Mouse (Mus musculus) kidney, embryonic 16.5 days (tissue): Measurements from ENCODE around the gene A830018L16Rik. TPM values are rescaled to one million over a fixed set of nuclear protein-coding genes. Genes with fewer than 3 reads are reported as not detected.

ENCODE experiments used
- ATAC-seq: fragments of 200-750 bp; cut with Nextera tagmentation; 2 replicates; pipeline ENCODE4 v1.8.0; 2017; ENCODE audit warnings: moderate TSS enrichment; ENCODE audit not compliant: low FRiP score, low TSS enrichment
- H3K27ac ChIP-seq: fragments of 300-500 bp; sonication (generic); 2 replicates; pipeline ENCODE4 v1.5.1; 2014; ENCODE audit warnings: low read length
- H3K27me3 ChIP-seq: fragments of 300-500 bp; sonication (generic); 2 replicates; pipeline ENCODE4 v1.6.1; 2014; ENCODE audit warnings: low read length, control low read depth, mixed read lengths; ENCODE audit not compliant: insufficient read depth
- H3K36me3 ChIP-seq: fragments of 300-500 bp; sonication (generic); 2 replicates; pipeline ENCODE4 v1.6.1; 2014; ENCODE audit warnings: low read length, control low read depth, mixed read lengths; ENCODE audit not compliant: insufficient read depth
- H3K4me1 ChIP-seq: fragments of 300-500 bp; sonication (generic); 2 replicates; pipeline ENCODE4 v1.6.1; 2014; ENCODE audit warnings: low read length, control low read depth, mixed read lengths; ENCODE audit not compliant: insufficient read depth
- H3K4me2 ChIP-seq: fragments of 300-500 bp; sonication (generic); replicated peaks from 2 replicates; pipeline ENCODE4 v1.6.1; 2014; ENCODE audit warnings: low read depth, low read length
- H3K4me3 ChIP-seq: fragments of 300-500 bp; sonication (generic); 2 replicates; pipeline ENCODE4 v1.5.1; 2014; ENCODE audit warnings: mild to moderate bottlenecking, low read length
- H3K9ac ChIP-seq: fragments of 300-500 bp; sonication (generic); replicated peaks from 2 replicates; pipeline ENCODE4 v1.6.1; 2014; ENCODE audit warnings: low read length
- H3K9me3 ChIP-seq: fragments of 300-500 bp; sonication (generic); 2 replicates; pipeline ENCODE4 v1.6.1; 2016; ENCODE audit warnings: low read length, control low read depth
- WGBS: fragments of 180-500 bp; shearing (Covaris S2); extraction: QIAGEN DNeasy Blood & Tissue Kit; methylation state at CpG from one replicate; pipeline ENCODE4 v1.1.7; 2014; 5-methylcytosine and 5-hydroxymethylcytosine counted together
- polyA plus RNA-seq: library from polyadenylated mRNA; unstranded; fragments of >200 nt; fragmentation: Nextera tagmentation; extraction: Ambion mirVana; gene quantifications from 2 replicates; pipeline ENCODE4 v1.2.1, GENCODE M21; 2015

The A830018L16Rik gene
- polyA plus RNA-seq, 1 experiment from 2014 or later: 0.42 TPM

DNA sequence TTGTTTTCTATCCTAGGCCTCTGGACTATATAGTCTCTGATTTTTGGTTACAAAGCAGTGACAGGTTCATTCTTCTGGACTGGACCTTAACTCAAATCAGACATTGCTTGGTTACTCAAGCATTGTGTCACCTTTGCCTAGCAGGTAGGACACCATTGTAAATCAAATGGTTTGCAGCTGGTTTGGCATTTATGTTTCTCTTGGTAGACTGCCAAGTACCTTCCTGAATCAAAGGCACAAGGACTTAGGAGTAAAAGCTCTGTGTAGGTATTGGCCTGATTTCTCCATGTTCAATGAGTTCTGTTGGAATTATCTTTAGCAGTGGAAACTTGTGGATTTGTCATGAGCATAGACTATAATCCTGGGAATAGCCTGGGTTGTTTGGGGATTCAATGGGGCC is 338.1 kb downstream of the A830018L16Rik start:
- H3K27ac ChIP-seq: no peak overlapping the region
- H3K36me3 ChIP-seq: no peaks in the 10 kb centered on the region

DNA sequence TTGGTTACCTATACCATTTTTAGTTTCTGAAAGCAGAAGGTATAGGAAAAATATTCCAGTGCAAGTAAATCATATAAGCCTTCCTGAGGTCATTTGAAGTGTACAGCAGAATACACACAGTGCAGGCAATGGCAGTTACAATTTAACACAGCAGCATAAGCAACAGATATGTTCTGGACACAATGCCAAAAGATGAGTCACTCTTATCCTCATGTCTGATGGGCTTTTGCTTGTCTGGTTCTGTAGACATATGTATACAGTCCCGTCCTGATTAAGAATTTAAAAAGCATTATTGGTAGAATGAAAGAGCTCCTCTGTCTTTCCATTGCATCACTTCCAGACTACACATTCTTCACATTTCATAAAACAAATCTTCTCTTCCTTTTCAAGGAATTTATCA is 374.4 kb downstream of the A830018L16Rik start:
- Histone ChIP-seq H3K4me3 (no peak overlapping the region), H3K27ac (no peak overlapping the region), H3K4me1 (no peaks in the 10 kb centered on the region), H3K9me3 (no peaks in the 10 kb centered on the region), H3K4me2 (no peak overlapping the region), H3K27me3 (no peaks in the 10 kb centered on the region), H3K9ac (no peak overlapping the region), H3K36me3 (no peaks in the 10 kb centered on the region)
- WGBS: 82% methylated on average over 1 of the region's 1 CpGs
- ATAC-seq: no peak

More for the DNA sequence above, 338.1 kb downstream of the A830018L16Rik start:
- H3K4me3 ChIP-seq: no peak overlapping the region
- ATAC-seq: no peak
- no peak overlapping the region for H3K4me2 ChIP-seq
- no peaks in the 10 kb centered on the region for H3K4me1 ChIP-seq
- no peaks in the 10 kb centered on the region for H3K9me3 ChIP-seq
- no peak overlapping the region for H3K9ac ChIP-seq
- no peaks in the 10 kb centered on the region for H3K27me3 ChIP-seq

DNA sequence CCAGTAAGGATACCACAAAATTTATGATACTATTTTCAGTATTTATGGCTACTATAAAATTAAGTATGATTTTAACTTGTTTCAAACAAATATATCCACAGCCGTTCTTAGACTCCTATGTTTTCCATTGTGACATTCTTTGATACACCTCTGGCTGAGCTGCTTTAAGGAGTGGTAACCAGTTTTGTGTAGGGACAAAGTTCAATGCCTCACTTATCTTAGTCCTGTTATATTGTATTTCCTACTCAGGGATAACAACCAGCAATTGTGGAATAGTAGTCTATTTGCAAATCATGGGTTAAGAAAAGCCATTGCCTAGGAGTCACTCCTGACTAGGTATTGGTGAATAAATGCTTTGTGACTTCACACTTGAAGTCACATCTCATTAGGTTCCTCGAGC is 378.9 kb downstream of the A830018L16Rik start:
- H3K36me3 ChIP-seq: no peaks in the 10 kb centered on the region
- H3K4me3 ChIP-seq: no peak overlapping the region
- H3K9me3 ChIP-seq: no peaks in the 10 kb centered on the region
- WGBS: 61% methylated on average over 2 of the region's 2 CpGs
- no peak overlapping the region for H3K4me2 ChIP-seq
- ATAC-seq: no peak
- H3K27ac ChIP-seq: no peak overlapping the region
- no peaks in the 10 kb centered on the region for H3K4me1 ChIP-seq
- no peaks in the 10 kb centered on the region for H3K27me3 ChIP-seq
- no peak overlapping the region for H3K9ac ChIP-seq

DNA sequence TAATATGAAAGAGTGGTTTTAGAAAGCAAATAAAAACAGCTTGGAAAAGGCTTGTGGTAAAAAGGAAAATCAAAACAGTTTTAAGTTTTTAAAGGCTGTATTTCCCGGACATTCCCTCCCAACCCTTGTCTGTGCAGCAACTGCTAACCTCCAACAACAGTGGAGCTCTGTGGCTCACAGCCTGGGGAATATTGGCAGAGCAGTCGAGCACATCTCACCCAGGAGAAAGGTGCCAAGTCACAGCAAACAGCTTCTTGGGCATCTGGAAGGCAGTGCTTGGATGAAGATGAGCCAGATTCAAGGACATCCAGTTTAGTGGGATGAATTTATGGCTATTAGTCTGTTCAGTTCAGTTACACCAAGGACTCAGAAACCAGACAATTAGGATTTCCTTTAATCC is 381.8 kb downstream of the A830018L16Rik start:
- Histone ChIP-seq H3K27ac (no peak overlapping the region), H3K36me3 (no peaks in the 10 kb centered on the region), H3K9ac (no peak overlapping the region), H3K27me3 (no peaks in the 10 kb centered on the region), H3K4me1 (no peaks in the 10 kb centered on the region), H3K4me3 (no peak overlapping the region), H3K4me2 (no peak overlapping the region), H3K9me3 (no peaks in the 10 kb centered on the region)
- no peak for ATAC-seq
- WGBS: 56% methylated on average over 2 of the region's 2 CpGs

DNA sequence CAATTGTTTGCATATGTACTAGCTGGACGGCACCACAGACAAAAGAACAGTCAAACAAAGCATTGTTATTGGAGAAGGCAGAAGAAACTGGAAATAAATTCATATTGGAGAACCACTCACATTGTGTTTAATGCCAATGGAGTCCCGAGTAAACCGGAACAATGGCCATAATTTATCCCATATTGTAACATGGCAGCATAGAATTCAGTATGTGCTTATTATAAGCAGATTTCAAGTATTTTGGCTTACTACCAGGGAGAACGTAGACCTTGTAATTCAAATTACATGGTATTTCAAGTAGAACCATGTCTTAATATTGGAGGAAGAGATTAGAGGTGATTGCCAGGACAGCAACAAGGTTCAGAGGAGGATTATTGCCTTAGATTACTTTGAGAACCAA is 458.9 kb downstream of the A830018L16Rik start:
- H3K36me3 ChIP-seq: no peaks in the 10 kb centered on the region
- no peaks in the 10 kb centered on the region for H3K9me3 ChIP-seq
- WGBS: 88% methylated on average over 4 of the region's 4 CpGs
- no peak overlapping the region for H3K9ac ChIP-seq
- no peak overlapping the region for H3K4me2 ChIP-seq
- no peaks in the 10 kb centered on the region for H3K4me1 ChIP-seq
- H3K4me3 ChIP-seq: no peak overlapping the region
- H3K27ac ChIP-seq: no peak overlapping the region
- H3K27me3 ChIP-seq: no peaks in the 10 kb centered on the region
- no peak for ATAC-seq

DNA sequence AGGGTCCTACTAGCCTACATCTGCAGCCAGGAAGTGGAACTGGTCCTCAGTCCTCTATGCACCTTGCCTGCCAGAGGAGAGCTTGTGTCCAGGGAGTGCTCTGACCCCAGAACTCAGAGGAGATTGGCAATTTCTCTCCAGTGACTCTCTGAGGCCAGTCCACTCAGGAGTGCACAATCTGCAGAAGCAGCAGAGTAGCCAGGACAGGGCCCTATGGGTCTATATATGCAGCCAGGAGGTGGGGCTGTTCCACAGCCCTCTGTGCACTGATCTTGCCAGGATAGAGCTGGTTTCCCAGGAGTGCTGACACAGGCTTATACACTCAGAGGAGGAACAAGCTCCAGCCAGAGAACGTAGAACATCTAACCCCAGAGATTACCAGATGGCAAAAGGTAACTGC is 459.7 kb downstream of the A830018L16Rik start:
- Histone ChIP-seq H3K9ac (no peak overlapping the region), H3K9me3 (no peaks in the 10 kb centered on the region), H3K4me2 (no peak overlapping the region), H3K36me3 (no peaks in the 10 kb centered on the region), H3K27me3 (no peaks in the 10 kb centered on the region), H3K4me3 (no peak overlapping the region), H3K4me1 (no peaks in the 10 kb centered on the region), H3K27ac (no peak overlapping the region)
- no peak for ATAC-seq
- 75% methylated on average over 1 of the region's 1 CpGs for WGBS

DNA sequence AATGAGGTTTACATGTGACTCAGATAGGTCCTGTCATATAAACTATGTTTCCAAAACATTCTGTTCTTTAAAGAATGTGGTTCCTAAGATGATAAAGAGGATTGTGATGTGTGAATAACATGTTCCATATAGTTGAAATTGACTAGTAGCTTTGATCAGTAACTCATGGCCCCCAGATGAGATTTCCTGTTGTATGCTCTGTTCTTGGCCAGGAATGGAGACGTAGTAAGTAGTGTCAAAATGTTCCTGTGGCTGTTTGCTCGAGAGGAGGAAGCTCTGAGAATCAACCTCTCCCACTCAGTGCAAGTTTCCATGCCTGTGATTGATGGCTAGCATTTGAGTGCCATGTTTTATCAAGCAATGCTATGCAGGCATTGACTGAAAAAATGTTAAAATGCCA is 467.8 kb downstream of the A830018L16Rik start:
- no peak overlapping the region for H3K27ac ChIP-seq
- no peak overlapping the region for H3K4me3 ChIP-seq
- H3K4me1 ChIP-seq: no peaks in the 10 kb centered on the region
- H3K27me3 ChIP-seq: no peaks in the 10 kb centered on the region
- H3K9me3 ChIP-seq: no peaks in the 10 kb centered on the region
- no peak overlapping the region for H3K4me2 ChIP-seq
- ATAC-seq: no peak
- H3K36me3 ChIP-seq: no peaks in the 10 kb centered on the region
- 18% methylated on average over 2 of the region's 2 CpGs for WGBS
- H3K9ac ChIP-seq: no peak overlapping the region

DNA sequence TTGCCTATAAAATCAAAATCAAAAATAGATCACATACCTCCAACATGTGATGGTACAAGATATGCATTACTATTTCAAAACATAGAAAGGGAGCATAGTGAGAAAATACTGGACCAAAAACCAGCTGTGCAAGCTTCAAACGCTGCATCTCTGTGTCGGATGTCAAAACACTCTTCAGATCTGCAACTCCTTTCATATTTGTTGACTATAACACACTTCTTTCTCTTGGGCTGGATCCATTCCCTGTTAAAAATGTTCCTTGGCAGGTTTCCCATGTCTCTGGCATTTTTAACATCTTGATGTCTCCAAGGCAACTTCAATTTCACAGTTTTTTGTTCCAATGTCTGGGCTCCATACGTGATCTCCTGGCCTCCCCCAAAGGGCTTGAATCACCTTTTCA is 481.8 kb downstream of the A830018L16Rik start:
- Histone ChIP-seq H3K4me3 (no peak overlapping the region), H3K9me3 (no peaks in the 10 kb centered on the region), H3K36me3 (no peaks in the 10 kb centered on the region), H3K4me2 (no peak overlapping the region), H3K9ac (no peak overlapping the region), H3K4me1 (no peaks in the 10 kb centered on the region), H3K27ac (no peak overlapping the region), H3K27me3 (no peaks in the 10 kb centered on the region)
- 72% methylated on average over 3 of the region's 3 CpGs for WGBS
- ATAC-seq: no peak

DNA sequence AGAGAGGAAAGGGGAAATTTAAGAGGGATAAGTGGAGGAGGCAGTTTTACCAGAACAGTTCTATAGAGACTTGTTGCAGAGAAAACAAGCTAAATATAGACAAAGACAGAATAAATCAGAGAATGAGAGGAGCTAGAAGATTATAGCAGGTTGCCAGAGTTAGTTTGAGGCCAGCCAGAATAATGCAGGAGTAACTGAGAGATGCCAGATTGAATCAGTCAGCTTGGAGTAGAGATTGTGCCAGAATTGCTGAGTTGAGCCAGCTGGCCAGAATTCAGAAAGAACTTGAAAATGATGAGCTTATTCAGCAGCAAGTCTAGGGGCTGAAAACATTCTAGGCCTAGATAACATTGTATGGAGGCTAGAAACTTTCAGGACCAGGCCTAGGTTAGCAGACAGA is 502.0 kb downstream of the A830018L16Rik start:
- no peaks in the 10 kb centered on the region for H3K9me3 ChIP-seq
- H3K4me2 ChIP-seq: no peak overlapping the region
- H3K4me1 ChIP-seq: no peaks in the 10 kb centered on the region
- no peaks in the 10 kb centered on the region for H3K36me3 ChIP-seq
- no peak overlapping the region for H3K27ac ChIP-seq
- no peak overlapping the region for H3K4me3 ChIP-seq
- no peaks in the 10 kb centered on the region for H3K27me3 ChIP-seq
- H3K9ac ChIP-seq: no peak overlapping the region
- no peak for ATAC-seq

DNA sequence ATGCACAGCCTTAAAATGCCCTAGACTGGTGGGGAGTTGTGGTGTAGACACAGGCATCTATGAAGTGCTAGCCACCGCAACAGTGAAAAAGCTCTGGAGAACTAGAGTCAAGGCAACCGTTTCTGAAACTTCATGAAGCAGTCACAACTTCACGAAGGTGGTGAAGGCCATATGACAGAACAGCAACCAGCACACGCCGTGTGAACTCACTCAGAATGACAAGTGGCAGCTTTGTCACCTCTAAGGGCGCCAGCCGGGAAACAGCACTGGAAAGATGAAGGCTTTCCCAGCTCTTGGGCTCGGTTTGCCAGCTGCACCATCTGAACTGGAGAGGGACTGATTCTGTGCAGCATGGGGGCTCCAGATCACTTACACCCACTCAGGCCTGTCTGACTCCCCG is 523.1 kb downstream of the A830018L16Rik start:
- no peak overlapping the region for H3K4me3 ChIP-seq
- H3K27me3 ChIP-seq: no peaks in the 10 kb centered on the region
- no peak overlapping the region for H3K9ac ChIP-seq
- H3K36me3 ChIP-seq: no peaks in the 10 kb centered on the region
- no peaks in the 10 kb centered on the region for H3K9me3 ChIP-seq
- ATAC-seq: no peak
- H3K27ac ChIP-seq: no peak overlapping the region
- no peak overlapping the region for H3K4me2 ChIP-seq
- 34% methylated on average over 9 of the region's 9 CpGs for WGBS
- no peaks in the 10 kb centered on the region for H3K4me1 ChIP-seq
